Mouse (Mus musculus) erythroblast, embryonic 14.5 days (primary cell): ENCODE results near the gene Sdr42e1.

Source experiments
- GATA1 ChIP-seq: IDR thresholded peaks from 2 replicates; pipeline ENCODE4 v1.6.1; 2012; ENCODE audit warnings: low read length, inconsistent platforms, mixed read lengths
- TAL1 ChIP-seq: IDR thresholded peaks from 3 replicates; pipeline ENCODE4 v1.6.1; 2012; ENCODE audit warnings: low read length, inconsistent platforms, mixed read lengths

DNA sequence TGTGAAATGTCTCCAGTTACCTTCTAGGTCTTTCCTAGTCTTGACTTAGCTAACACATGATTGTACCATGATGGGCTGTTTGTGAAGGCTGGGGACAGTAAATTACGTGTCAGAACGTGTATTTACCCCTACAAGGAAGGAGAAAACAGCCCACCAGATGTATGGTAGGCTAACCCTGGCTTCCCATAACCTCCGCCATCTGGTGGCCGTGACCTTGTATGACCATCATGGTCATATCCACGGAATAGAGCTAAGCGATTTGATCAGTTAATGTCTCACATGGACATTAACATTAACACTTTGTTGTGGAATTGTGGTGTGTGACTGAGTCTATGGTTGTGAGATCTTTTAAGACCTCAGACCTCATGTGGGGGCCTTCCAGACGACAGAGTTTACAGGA, 14.5 kb downstream of the Sdr42e1 start:
- TF ChIP-seq TAL1 = no peak
- TF ChIP-seq GATA1 = no peak
